Mouse (Mus musculus) spleen, embryonic (tissue): Measurements from ENCODE around the gene Stk19.

Experiments
- CTCF ChIA-PET: fragments of 350-600 bp; sonication (Branson Sonifier 250); formaldehyde crosslinking; loops from one replicate; lab custom pipeline; 2022; lab: Charles Lee

Stk19 gene

GRCm38 (mm10) chr17:34836856-34837221 lies at the start of gene Stk19, which contains the start of gene Dxo:
Gene Stk19 (minus strand): TSS chr17:34836945.
Gene Dxo (plus strand): TSS chr17:34837019.
- CTCF ChIA-PET = interaction anchor here (0.6 kb wide), 1 partner anchor 99 kb away, joined by 5 read pairs; no protein-coding TSS in a partner anchor

- CTCF ChIA-PET = no interaction called here
These were observed 48.9 kb upstream of the Stk19 start for GRCm38 (mm10) chr17:34885615-34886014.

- CTCF ChIA-PET = no interaction called here
These were observed 48.0 kb upstream of the Stk19 start for GRCm38 (mm10) chr17:34884704-34885103.

- CTCF ChIA-PET = interaction anchor here (0.6 kb wide), 1 partner anchor 25 kb away, joined by 3 read pairs; no protein-coding TSS in a partner anchor
These were observed 46.6 kb upstream of the Stk19 start for GRCm38 (mm10) chr17:34883332-34883731.

GRCm38 (mm10) chr17:34881683-34882310 lies 45.1 kb upstream of the Stk19 start, which contains the start of gene Gm20547:
Gene Gm20547 (minus strand): TSS chr17:34882042.
- CTCF ChIA-PET = interaction anchor here (0.7 kb wide), 2 partner anchors 335 to 1011 kb away, joined by 5 to 6 read pairs; no protein-coding TSS in a partner anchor

GRCm38 (mm10) chr17:34881166-34881565 lies 44.4 kb upstream of the Stk19 start:
- CTCF ChIA-PET = no interaction called here

- CTCF ChIA-PET = interaction anchor here (0.5 kb wide), 2 partner anchors 11 to 319 kb away, joined by 5 to 8 read pairs; no protein-coding TSS in a partner anchor
These were observed 42.7 kb upstream of the Stk19 start, which contains the start of gene Zbtb12 for GRCm38 (mm10) chr17:34879336-34879879. Gene Zbtb12 (plus strand): TSS chr17:34879483.

- CTCF ChIA-PET = no interaction called here
These were observed 37.6 kb upstream of the Stk19 start for GRCm38 (mm10) chr17:34874321-34874720.

- CTCF ChIA-PET = no interaction called here
These were observed 29.2 kb upstream of the Stk19 start for GRCm38 (mm10) chr17:34865981-34866380.

GRCm38 (mm10) chr17:34862416-34863081 lies 25.8 kb upstream of the Stk19 start, which contains the start of gene Cfb:
Gene Cfb (minus strand): TSS chr17:34862518.
- CTCF ChIA-PET = interaction anchor here (0.5 to 0.7 kb wide), 2 partner anchors 13 to 50 kb away, joined by 3 read pairs; partner anchors contain the start of genes Nelfe and Skiv2l

GRCm38 (mm10) chr17:34861704-34862415 lies 25.1 kb upstream of the Stk19 start:
- CTCF ChIA-PET = interaction anchor here (0.5 to 0.7 kb wide), 2 partner anchors 12 to 50 kb away, joined by 3 read pairs; partner anchors contain the start of genes Nelfe and Skiv2l

GRCm38 (mm10) chr17:34860514-34860913 lies 23.8 kb upstream of the Stk19 start:
- CTCF ChIA-PET = no interaction called here

GRCm38 (mm10) chr17:34858670-34859069 lies 21.9 kb upstream of the Stk19 start:
- CTCF ChIA-PET = no interaction called here

- CTCF ChIA-PET = interaction anchor here (0.6 to 1.5 kb wide), 3 partner anchors 56 to 838 kb away, joined by 6 to 7 read pairs (median 6); no protein-coding TSS in a partner anchor
These were observed 19.1 kb upstream of the Stk19 start for GRCm38 (mm10) chr17:34855825-34856224.

- CTCF ChIA-PET = no interaction called here
These were observed 18.0 kb upstream of the Stk19 start for GRCm38 (mm10) chr17:34854761-34855160.

- CTCF ChIA-PET = interaction anchor here (0.7 kb wide), 1 partner anchor 33 kb away, joined by 11 read pairs; no protein-coding TSS in a partner anchor
These were observed 16.8 kb upstream of the Stk19 start for GRCm38 (mm10) chr17:34853511-34853910.

GRCm38 (mm10) chr17:34850517-34851125 lies 13.9 kb upstream of the Stk19 start:
- CTCF ChIA-PET = no interaction called here

- CTCF ChIA-PET = interaction anchor here (0.5 kb wide), 1 partner anchor 12 kb away, joined by 3 read pairs; the partner anchor contains the start of gene Cfb
These were observed 13.2 kb upstream of the Stk19 start, which contains the start of the genes Skiv2l and Nelfe for GRCm38 (mm10) chr17:34849722-34850516. Gene Skiv2l (minus strand): TSS chr17:34850210. Gene Nelfe (plus strand): TSS chr17:34850391.

GRCm38 (mm10) chr17:34847615-34848014 lies 10.9 kb upstream of the Stk19 start:
- CTCF ChIA-PET = no interaction called here

- CTCF ChIA-PET = no interaction called here
These were observed 10.4 kb upstream of the Stk19 start for GRCm38 (mm10) chr17:34847192-34847591.
